Mouse (Mus musculus): ENCODE measurements around the gene Tbc1d23.

DNA sequence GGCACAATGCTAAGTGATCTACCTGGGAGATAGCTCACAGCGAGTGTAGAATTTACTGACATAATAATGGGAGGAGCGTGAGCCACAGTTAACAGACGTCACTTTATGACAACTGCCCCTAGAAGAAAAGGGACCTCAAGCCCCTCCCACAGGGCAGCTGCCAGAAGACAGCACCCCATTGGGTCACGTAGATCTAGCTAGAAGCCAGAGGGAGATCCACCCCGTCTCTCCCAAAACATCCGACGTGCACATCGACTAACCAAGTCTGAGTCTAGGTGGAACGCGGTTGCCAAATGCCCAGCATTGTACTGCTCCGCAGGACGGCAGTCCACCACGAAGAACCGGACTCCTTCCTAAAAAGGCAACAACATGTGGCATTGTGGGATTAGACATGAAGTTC lies 40.1 kb downstream of the Tbc1d23 start:
- TF ChIP-seq POLR2A (IDR thresholded peaks at IDR 0.05; ENCODE audit: low read depth, low read length) (no peak), CTCF (conservative IDR thresholded peaks at IDR 0.05; ENCODE audit: insufficient read depth, insufficient read length, low read depth, low read length) (no peak)

Measured in kidney, adult 2 months (tissue).